Mouse (Mus musculus): Measurements from ENCODE around the gene Ypel4. TPM values are rescaled to one million over a fixed set of nuclear protein-coding genes. Genes with fewer than 3 reads are reported as not detected.

Ypel4 gene
- polyA plus RNA-seq, 1 experiment, result 0.35 TPM

- Histone ChIP-seq H3ac (ENCODE audit: control insufficient read depth, insufficient read length, low read depth) (peak within 1 kb of the TSS; percentile 88), H3K4me3 (ENCODE audit: insufficient read depth, poor library complexity, severe bottlenecking) (peak within 1 kb of the TSS; percentile 93), H3K27me3 (ENCODE audit: control insufficient read depth, insufficient read depth, insufficient read length) (no peaks in the 10 kb centered on the region), H3K79me2 (ENCODE audit: control insufficient read depth, insufficient read depth) (peaks cover 47% of the 10 kb centered on the region), H3K36me3 (ENCODE audit: control insufficient read depth, insufficient read depth) (peaks cover 16% of the 10 kb centered on the region), H3K79me3 (ENCODE audit: low read depth) (peaks cover 45% of the 10 kb centered on the region)
- TF ChIP-seq MAX (IDR thresholded peaks at IDR 0.05), result peak; percentile 34
- TF ChIP-seq CEBPB (IDR thresholded peaks at IDR 0.05; ENCODE audit: low read depth), result no peak
Observed at GRCm38 (mm10) chr2:84714811-84715561, 18.9 kb upstream of the Ypel4 start, which contains the start of gene Zdhhc5. Gene Zdhhc5, minus strand, starts transcription at chr2:84715180.

- Histone ChIP-seq H3K36me3 (ENCODE audit: control insufficient read depth, insufficient read depth) (peaks cover 9% of the 10 kb centered on the region), H3K4me3 (ENCODE audit: insufficient read depth, poor library complexity, severe bottlenecking) (peak overlapping the region; percentile 93), H3K79me3 (ENCODE audit: low read depth) (peaks cover 39% of the 10 kb centered on the region), H3ac (ENCODE audit: control insufficient read depth, insufficient read length, low read depth) (peak overlapping the region; percentile 86), H3K27me3 (ENCODE audit: control insufficient read depth, insufficient read depth, insufficient read length) (no peaks in the 10 kb centered on the region), H3K79me2 (ENCODE audit: control insufficient read depth, insufficient read depth) (peaks cover 39% of the 10 kb centered on the region)
- TF ChIP-seq MAX (IDR thresholded peaks at IDR 0.05) (peak; percentile 58), CEBPB (IDR thresholded peaks at IDR 0.05; ENCODE audit: low read depth) (no peak), FOSL1 (IDR thresholded peaks at IDR 0.05; ENCODE audit: insufficient read depth, low read length, poor library complexity, severe bottlenecking) (no peak), CTCF (IDR thresholded peaks at IDR 0.05; ENCODE audit: control insufficient read depth, insufficient read depth, insufficient read length) (no peak), MYOG (IDR thresholded peaks at IDR 0.05; ENCODE audit: control insufficient read depth, extremely low read depth, insufficient read length) (no peak), MYOD1 (IDR thresholded peaks at IDR 0.05; ENCODE audit: control insufficient read depth, insufficient read length, low read depth) (no peak), USF1 (IDR thresholded peaks at IDR 0.05; ENCODE audit: low read depth) (no peak)
Observed at GRCm38 (mm10) chr2:84715562-84716361, 18.1 kb upstream of the Ypel4 start.

GRCm38 (mm10) chr2:84716423-84717355, 17.2 kb upstream of the Ypel4 start:
- H3ac ChIP-seq (ENCODE audit: control insufficient read depth, insufficient read length, low read depth), result peak overlapping the region; percentile 86
- peaks cover 32% of the 10 kb centered on the region for H3K79me3 ChIP-seq (ENCODE audit: low read depth)
- no peak for TF ChIP-seq FOSL1 (IDR thresholded peaks at IDR 0.05; ENCODE audit: insufficient read depth, low read length, poor library complexity, severe bottlenecking)
- TF ChIP-seq MYOD1 (IDR thresholded peaks at IDR 0.05; ENCODE audit: control insufficient read depth, insufficient read length, low read depth), result no peak
- no peak for TF ChIP-seq MYOG (IDR thresholded peaks at IDR 0.05; ENCODE audit: control insufficient read depth, extremely low read depth, insufficient read length)
- no peak for TF ChIP-seq USF1 (IDR thresholded peaks at IDR 0.05; ENCODE audit: low read depth)
- TF ChIP-seq CEBPB (IDR thresholded peaks at IDR 0.05; ENCODE audit: low read depth), result no peak
- TF ChIP-seq CTCF (IDR thresholded peaks at IDR 0.05; ENCODE audit: control insufficient read depth, insufficient read depth, insufficient read length), result no peak
- no peak for TF ChIP-seq MAX (IDR thresholded peaks at IDR 0.05)
- H3K27me3 ChIP-seq (ENCODE audit: control insufficient read depth, insufficient read depth, insufficient read length), result no peaks in the 10 kb centered on the region
- peak overlapping the region; percentile 93 for H3K4me3 ChIP-seq (ENCODE audit: insufficient read depth, poor library complexity, severe bottlenecking)
- H3K36me3 ChIP-seq (ENCODE audit: control insufficient read depth, insufficient read depth), result peaks cover 8% of the 10 kb centered on the region
- H3K79me2 ChIP-seq (ENCODE audit: control insufficient read depth, insufficient read depth), result peaks cover 30% of the 10 kb centered on the region

GRCm38 (mm10) chr2:84717357-84717756, 16.5 kb upstream of the Ypel4 start:
- no peak overlapping the region for H3ac ChIP-seq (ENCODE audit: control insufficient read depth, insufficient read length, low read depth)
- H3K79me3 ChIP-seq (ENCODE audit: low read depth), result peaks cover 26% of the 10 kb centered on the region
- peaks cover 15% of the 10 kb centered on the region for H3K36me3 ChIP-seq (ENCODE audit: control insufficient read depth, insufficient read depth)
- peaks cover 24% of the 10 kb centered on the region for H3K79me2 ChIP-seq (ENCODE audit: control insufficient read depth, insufficient read depth)
- no peak overlapping the region for H3K4me3 ChIP-seq (ENCODE audit: insufficient read depth, poor library complexity, severe bottlenecking)
- TF ChIP-seq MYOD1 (IDR thresholded peaks at IDR 0.05; ENCODE audit: control insufficient read depth, insufficient read length, low read depth) (no peak), USF1 (IDR thresholded peaks at IDR 0.05; ENCODE audit: low read depth) (no peak), CTCF (IDR thresholded peaks at IDR 0.05; ENCODE audit: control insufficient read depth, insufficient read depth, insufficient read length) (no peak)
- no peaks in the 10 kb centered on the region for H3K27me3 ChIP-seq (ENCODE audit: control insufficient read depth, insufficient read depth, insufficient read length)

- TF ChIP-seq FOSL1 (IDR thresholded peaks at IDR 0.05; ENCODE audit: insufficient read depth, low read length, poor library complexity, severe bottlenecking) (no peak), CTCF (IDR thresholded peaks at IDR 0.05; ENCODE audit: control insufficient read depth, insufficient read depth, insufficient read length) (no peak), MYOD1 (IDR thresholded peaks at IDR 0.05; ENCODE audit: control insufficient read depth, insufficient read length, low read depth) (no peak), USF1 (IDR thresholded peaks at IDR 0.05; ENCODE audit: low read depth) (no peak), MAX (IDR thresholded peaks at IDR 0.05) (no peak), CEBPB (IDR thresholded peaks at IDR 0.05; ENCODE audit: low read depth) (no peak), MYOG (IDR thresholded peaks at IDR 0.05; ENCODE audit: control insufficient read depth, extremely low read depth, insufficient read length) (no peak)
- Histone ChIP-seq H3K79me2 (ENCODE audit: control insufficient read depth, insufficient read depth) (peaks cover 23% of the 10 kb centered on the region), H3ac (ENCODE audit: control insufficient read depth, insufficient read length, low read depth) (no peak overlapping the region), H3K79me3 (ENCODE audit: low read depth) (peaks cover 17% of the 10 kb centered on the region), H3K27me3 (ENCODE audit: control insufficient read depth, insufficient read depth, insufficient read length) (no peaks in the 10 kb centered on the region), H3K36me3 (ENCODE audit: control insufficient read depth, insufficient read depth) (peaks cover 42% of the 10 kb centered on the region), H3K4me3 (ENCODE audit: insufficient read depth, poor library complexity, severe bottlenecking) (no peak overlapping the region)
Observed at GRCm38 (mm10) chr2:84720718-84721117, 13.1 kb upstream of the Ypel4 start.
